Mouse (Mus musculus): ENCODE results near the gene Hnrnph2.

- no peak for TF ChIP-seq CTCF (IDR thresholded peaks at IDR 0.05; ENCODE audit: low read depth)
- no peak for TF ChIP-seq EP300 (IDR thresholded peaks at IDR 0.05; ENCODE audit: low read depth)
Observed at GRCm38 (mm10) chrX:134553326-134553725, 47.7 kb upstream of the Hnrnph2 start.
